Mouse (Mus musculus) cerebellum, adult 11 months (tissue): ENCODE results near the gene Slc13a3.

Experiments
- DNase-seq: peaks from one replicate; pipeline ENCODE4 v3.0.0; 2022

Gene Slc13a3

GRCm38 (mm10) chr2:165407700-165408301, 65.2 kb downstream of the Slc13a3 start:
- DNase-seq = peak; percentile 71

- no peak for DNase-seq
Observed at GRCm38 (mm10) chr2:165405351-165405750, 67.7 kb downstream of the Slc13a3 start.

GRCm38 (mm10) chr2:165404951-165405350, 68.1 kb downstream of the Slc13a3 start:
- no peak for DNase-seq

DNA sequence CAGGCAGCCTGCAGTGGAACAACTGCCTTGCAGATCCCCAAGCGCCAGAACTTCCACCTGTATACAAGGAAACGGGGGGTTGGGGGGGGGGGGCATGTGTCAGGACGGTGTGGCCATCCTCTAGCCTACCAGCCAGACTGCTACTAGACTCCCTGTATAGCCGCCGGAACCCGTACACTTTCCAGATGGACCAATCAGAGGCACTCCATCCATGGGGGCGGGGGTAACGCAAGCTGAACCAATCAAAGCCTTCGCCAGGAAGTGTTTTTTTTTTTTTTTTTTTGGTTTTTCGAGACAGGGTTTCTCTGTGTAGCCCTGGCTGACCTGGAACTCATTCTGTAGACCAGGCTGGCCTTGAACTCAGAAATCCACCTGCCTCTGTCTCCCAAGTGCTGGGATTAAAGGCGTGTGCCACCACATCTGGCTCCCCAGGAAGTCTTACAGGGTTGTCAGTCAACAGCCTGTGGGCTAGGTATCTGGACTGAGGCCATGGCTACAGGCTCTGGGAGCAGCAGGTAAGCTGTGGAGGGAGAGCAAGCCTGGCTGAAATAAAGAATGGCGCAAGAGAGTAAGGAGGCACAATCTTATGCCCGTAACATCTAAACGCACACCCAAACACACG, 74.8 kb downstream of the Slc13a3 start:
- no peak for DNase-seq

DNA sequence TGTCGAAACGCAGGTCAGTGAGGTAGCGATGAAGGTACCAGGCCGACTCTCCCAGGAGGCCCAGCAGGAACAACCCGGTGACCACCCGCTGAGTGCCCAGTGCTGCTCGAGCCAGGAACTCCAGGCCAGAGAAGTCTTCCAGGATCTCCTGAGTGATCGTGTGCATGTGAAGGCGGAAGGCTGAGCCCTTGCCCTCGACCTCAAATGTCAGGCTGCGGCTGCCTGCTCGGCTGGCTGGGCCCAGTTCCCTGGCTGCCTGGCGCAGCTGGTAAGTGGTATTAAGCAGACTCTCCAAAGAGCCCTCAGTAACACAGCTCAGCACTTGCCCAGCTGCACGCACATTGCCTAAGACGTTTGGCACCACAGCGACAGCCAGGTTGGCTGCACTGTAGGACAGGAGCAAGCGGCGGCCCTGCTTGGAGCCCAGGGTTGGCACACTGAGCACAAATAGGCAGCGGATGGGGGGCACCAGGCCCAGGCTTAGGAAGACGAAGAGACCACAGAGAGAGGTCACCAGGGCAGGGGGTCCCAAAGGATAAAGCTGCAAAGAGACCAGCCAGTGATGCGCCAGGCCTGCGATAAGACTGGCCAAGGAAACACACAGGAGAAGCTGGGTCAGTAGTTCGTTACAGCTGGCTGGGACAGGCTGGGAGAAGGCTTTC, 75.4 kb downstream of the Slc13a3 start:
- no peak for DNase-seq

DNA sequence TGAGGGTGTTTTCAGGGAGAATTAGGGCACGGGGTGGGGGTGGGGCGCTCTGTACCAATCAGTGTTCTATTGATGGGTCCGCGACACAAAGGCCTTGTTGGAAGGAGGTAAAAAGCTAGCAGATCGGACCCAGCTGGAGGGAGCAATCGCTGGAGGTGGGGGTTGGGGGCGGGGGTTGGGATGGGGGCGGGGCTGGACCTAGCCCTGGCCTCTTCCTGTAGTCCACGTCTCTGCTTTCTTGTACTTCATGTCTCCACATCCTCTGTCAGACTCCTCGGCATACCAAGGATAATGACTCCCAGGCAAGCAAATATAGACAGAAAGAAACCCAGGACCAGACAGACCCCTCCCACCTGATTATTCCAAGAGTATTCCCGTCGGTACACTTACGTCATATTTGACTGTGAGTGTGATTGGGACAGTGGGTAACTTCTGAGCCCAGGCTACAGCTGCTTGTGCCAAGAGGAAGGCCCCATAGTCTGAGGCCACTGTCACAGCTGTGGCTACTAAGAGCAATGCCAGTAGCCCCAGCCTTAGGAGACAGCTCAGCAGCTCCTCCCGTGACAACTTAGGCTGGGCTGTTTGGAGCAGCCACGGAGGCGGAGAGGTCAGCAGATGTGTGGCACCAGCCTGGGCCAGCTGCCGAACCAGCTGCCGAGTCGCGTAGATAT, 76.1 kb downstream of the Slc13a3 start:
- DNase-seq = no peak

DNA sequence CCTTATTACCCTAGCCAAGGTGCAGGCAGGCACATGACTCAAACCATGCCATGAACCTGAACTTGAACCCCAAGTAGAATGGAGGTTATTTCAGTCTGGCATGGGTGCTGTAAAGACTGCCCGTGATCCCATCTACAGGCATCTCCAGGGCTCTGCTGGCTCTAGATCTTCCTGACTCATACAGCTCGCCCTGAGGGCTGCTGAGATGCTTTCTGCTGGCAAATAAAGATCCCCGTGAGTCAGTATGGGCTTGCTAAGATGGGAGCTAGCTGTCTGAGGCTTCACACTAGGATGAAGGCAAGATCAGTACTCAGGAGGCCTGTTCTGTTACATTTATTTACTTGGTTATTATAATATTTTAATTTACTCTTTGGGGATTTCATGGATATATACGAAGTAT, 80.9 kb downstream of the Slc13a3 start:
- DNase-seq = no peak

GRCm38 (mm10) chr2:165391561-165391960, 81.5 kb downstream of the Slc13a3 start:
- DNase-seq = no peak

GRCm38 (mm10) chr2:165389299-165389952, 83.6 kb downstream of the Slc13a3 start:
- no peak for DNase-seq

GRCm38 (mm10) chr2:165387844-165388495, 85.1 kb downstream of the Slc13a3 start, which contains the start of gene Zfp334:
Gene Zfp334 (minus strand): TSS chr2:165388259.
- peak; percentile 95 for DNase-seq

DNA sequence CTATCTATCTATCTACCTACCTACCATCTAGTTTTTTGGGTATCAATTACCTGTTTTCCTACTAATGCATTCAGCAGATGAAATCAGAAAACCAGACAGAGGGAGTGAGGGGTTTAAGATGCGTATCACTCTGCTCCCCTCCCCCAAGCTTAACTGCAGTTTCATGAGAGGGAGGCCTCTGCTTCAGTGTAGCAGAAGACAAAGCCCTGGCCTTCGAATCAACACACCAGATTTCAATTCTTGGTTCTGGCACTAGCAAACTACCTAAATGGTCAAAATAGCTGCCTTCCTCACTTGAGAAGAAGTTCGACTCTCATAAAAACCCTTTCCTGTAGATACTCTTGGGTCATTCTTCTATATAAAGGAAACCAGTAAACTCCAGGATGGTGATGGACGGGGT, 85.7 kb downstream of the Slc13a3 start:
- DNase-seq = no peak

- DNase-seq = no peak
Observed at GRCm38 (mm10) chr2:165380050-165380449, 93.0 kb downstream of the Slc13a3 start.

DNA sequence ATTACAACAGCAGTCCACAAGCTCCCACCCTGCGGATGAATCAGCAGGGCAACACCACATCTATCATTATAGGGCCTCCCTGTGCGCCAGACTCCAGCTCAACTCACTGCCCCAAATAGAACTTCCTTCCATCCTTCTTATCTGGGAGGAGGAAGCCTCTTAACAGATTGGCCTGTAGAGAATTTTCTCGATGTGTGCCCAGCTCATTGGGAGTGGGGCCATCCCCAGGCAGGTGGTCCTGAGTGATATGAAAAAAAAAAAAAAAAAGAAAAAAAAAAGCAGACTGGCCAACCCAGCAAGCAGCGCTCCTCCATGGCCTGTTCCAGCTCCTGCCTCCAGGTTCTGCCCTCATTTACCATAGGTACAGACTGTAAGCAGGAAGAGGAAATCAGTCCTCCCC, 97.0 kb downstream of the Slc13a3 start:
- DNase-seq = no peak

DNA sequence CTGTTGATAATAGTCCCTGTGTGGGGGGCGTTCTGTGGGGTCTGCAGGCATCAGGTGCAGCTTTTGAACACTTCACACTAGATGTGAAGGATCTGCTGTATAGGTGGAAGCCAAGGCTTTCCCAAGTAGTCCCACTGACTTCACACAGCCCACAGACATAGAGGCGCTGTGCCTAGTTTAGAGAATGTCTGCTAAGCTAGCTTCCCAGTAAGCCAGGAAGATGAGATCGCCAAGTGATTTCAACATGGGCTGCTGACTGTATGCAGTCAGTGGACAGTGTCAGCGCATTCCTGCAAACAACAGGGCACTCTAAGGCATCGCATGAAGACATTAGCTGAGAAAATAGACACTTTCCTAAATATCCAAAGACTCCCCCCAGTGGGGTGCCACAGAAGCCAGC, 97.6 kb downstream of the Slc13a3 start:
- DNase-seq = no peak

GRCm38 (mm10) chr2:165371066-165371465, 102.0 kb downstream of the Slc13a3 start:
- no peak for DNase-seq

DNA sequence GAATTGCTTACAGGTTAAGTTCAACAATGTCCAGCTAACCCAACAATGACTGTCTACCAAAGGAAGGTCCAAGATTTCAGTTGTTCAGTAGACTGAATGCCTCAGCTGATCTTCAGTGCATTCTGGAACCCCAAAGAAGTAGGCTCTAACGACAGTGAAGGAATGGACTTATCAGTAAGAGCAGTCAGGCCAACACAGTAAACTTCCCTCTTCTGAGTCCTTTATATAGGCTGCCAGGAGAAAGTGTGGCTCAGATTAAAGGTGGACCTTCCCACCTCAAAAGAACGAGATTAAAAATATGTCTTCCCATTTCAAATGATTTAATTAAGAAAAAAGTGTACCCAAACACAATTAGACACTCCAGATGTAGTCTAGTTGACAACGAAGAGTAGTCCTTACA, 102.7 kb downstream of the Slc13a3 start:
- DNase-seq = no peak

GRCm38 (mm10) chr2:165368496-165368895, 104.5 kb downstream of the Slc13a3 start, which contains the start of gene Zfp663:
Gene Zfp663 (minus strand): TSS chr2:165368729.
- DNase-seq = no peak

- DNase-seq = no peak
Observed at GRCm38 (mm10) chr2:165367868-165368439, 105.1 kb downstream of the Slc13a3 start.

- DNase-seq = no peak
Observed at GRCm38 (mm10) chr2:165367047-165367520, 105.9 kb downstream of the Slc13a3 start.

GRCm38 (mm10) chr2:165364334-165365091, 108.5 kb downstream of the Slc13a3 start:
- DNase-seq = peak; percentile 57

DNA sequence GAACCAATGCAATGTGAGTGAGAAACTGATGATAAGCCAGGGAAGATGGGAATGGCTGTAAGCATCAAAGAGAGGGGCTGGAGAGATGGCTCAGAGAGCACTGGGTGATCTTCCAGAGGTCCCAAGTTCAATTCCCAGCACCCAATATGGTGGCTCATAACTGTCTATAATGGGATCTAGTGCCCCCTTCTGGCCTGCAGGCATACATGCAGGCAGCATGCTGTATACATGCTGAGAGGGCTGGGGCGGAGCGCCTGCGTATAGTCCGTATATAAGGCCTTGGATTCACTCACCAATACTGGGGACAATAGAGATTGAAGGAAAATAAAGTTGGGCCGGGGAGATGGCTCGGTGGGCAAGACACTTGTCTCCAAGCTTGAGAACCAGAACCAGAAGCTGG, 109.7 kb downstream of the Slc13a3 start:
- no peak for DNase-seq
